Mouse (Mus musculus) lung, postnatal 0 days (tissue): ENCODE data around the gene Ergic1.

Experiments
- CTCF ChIP-seq: IDR thresholded peaks from 2 replicates; pipeline ENCODE4 v1.5.1; 2016; ENCODE audit warnings: antibody characterized with exemption, mild to moderate bottlenecking
- EP300 ChIP-seq: IDR thresholded peaks from 2 replicates; pipeline ENCODE4 v1.6.1; 2016; ENCODE audit warnings: antibody characterized with exemption, mild to moderate bottlenecking, control low read depth

DNA sequence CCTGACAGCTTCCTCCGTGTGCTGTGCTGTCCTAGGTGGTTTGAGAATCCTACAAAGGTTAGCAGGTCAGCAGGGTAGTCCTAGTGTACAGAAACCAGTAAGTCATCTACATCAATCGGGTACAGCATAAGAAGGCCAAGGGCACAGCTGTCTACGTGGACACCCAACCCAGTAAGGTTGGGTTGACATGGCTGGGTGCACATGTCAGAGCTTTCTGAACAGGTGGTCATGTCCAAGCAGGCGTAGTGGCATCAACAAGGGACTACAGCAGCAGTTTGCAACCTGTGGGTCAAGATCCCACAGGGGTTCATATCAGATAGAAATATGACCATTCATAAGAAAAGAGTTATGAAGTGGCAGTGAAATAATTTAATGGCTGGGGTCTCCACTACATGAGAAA, 104.3 kb downstream of the Ergic1 start:
- no peak for TF ChIP-seq EP300
- TF ChIP-seq CTCF: no peak
